ENCODE assay signal across 24 mouse cellular contexts in genomic region chr2:52242691-52243090, GRCm38 (mm10).
A peak's percentile ranks its signal among the peaks of the same experiment; 100 is the strongest.
DNase-seq lines count a peak whose midpoint lies in the region; ATAC-seq and TF ChIP-seq lines count a peak whose summit lies in the region.
"Had no signal": no experiment of that assay in that cellular context is flagged by ENCODE, and none has a peak within 500 bp of the region (broad histone marks: within the 10 kb centered on the region; RNA-seq: fewer than 3 reads in every experiment).

No protein-coding gene starts in this region.

- no peaks in the 10 kb centered on the region for H3K27me3 ChIP-seq in cerebellum, adult 2 months (ENCODE audit: control insufficient read depth, insufficient read depth, low read length)
- H3K27me3 ChIP-seq: embryonic facial prominence, embryonic 15.5 days; heart, embryonic 15.5 days; hindbrain, embryonic 15.5 days had no signal

- H3K4me3 ChIP-seq in cerebellum, adult 2 months (replicated peaks; ENCODE audit: insufficient read depth, low read depth, low read length), result no peak overlapping the region
- H3K4me3 ChIP-seq: embryonic facial prominence, embryonic 15.5 days; erythroblast, embryonic 14.5 days; forebrain, embryonic 10.5 days; gastrocnemius, adult 2 months; heart, embryonic 10.5 days; heart, embryonic 15.5 days; hindbrain, embryonic 10.5 days; hindbrain, embryonic 15.5 days had no signal

- TF ChIP-seq CTCF in cerebellum, adult 2 months (IDR thresholded peaks at IDR 0.05; ENCODE audit: borderline replicate concordance, insufficient read depth, low read depth, low read length), result no peak

- DNase-seq in cerebellum, postnatal 4 days (ENCODE audit: low spot score in 2 of 2), result no peak
- DNase-seq in cerebellum, adult 2 months, result peak; percentile 56 to 81
- peak; percentile 56 to 60 for DNase-seq in cerebellum, postnatal 10 days
- DNase-seq in kidney, adult 9 months, result no peak
- no peak for DNase-seq in heart, adult 8-10 months (ENCODE audit: low spot score)
- no peak for DNase-seq in adrenal gland, adult (ENCODE audit: inconsistent age in 2 of 2, low spot score in 1 of 2)
- DNase-seq: adrenal gland, postnatal 25 days; B cell, adult 2 months; embryo, embryonic 11 days; gastrocnemius, adult 2 months; gastrocnemius, postnatal 25 days; heart, postnatal 14 days; kidney, adult 8-10 months had no signal

- no peak for TF ChIP-seq POLR2A in cerebellum, adult 2 months (IDR thresholded peaks at IDR 0.05; ENCODE audit: borderline replicate concordance, insufficient read depth, low read length)

- H3K4me1 ChIP-seq in cerebellum, adult 2 months (ENCODE audit: control insufficient read depth, insufficient read depth, low read length), result peaks cover 14% of the 10 kb centered on the region; the same call in 1 of the 2 replicates
- H3K4me1 ChIP-seq: forebrain, embryonic 10.5 days; heart, embryonic 10.5 days; heart, embryonic 15.5 days; hindbrain, embryonic 10.5 days; hindbrain, embryonic 15.5 days had no signal

- H3K27ac ChIP-seq in cerebellum, adult 2 months (ENCODE audit: insufficient read depth, low read length), result peak overlapping the region; percentile 33; the same call in 1 of the 2 replicates
- H3K27ac ChIP-seq: embryonic facial prominence, embryonic 15.5 days; forebrain, embryonic 10.5 days; gastrocnemius, adult 2 months; heart, embryonic 10.5 days; heart, embryonic 15.5 days; hindbrain, embryonic 10.5 days; hindbrain, embryonic 15.5 days had no signal

- ATAC-seq in cerebellum, adult (ENCODE audit: insufficient number of reproducible peaks, low FRiP score, low TSS enrichment), result peak; percentile 69
- ATAC-seq: CD4-positive, CD25-positive, alpha-beta regulatory T cell, adult 4 months; forebrain, embryonic 14.5 days; intestine, embryonic 16.5 days had no signal

- WGBS in cerebellum, adult 2 months, result 8% methylated on average over 1 of the region's 1 CpGs

Comparison
In these comparisons a context has a peak if more than half of its experiments do, and no peak if none do; other contexts are left out.
1. DNase-seq: peak in cerebellum, adult 2 months (2 of 2) and cerebellum, postnatal 10 days (2 of 2); none in cerebellum, postnatal 4 days (0 of 2), kidney, adult 9 months (single experiment), heart, adult 8-10 months (single experiment) and adrenal gland, adult (0 of 2).